22 mouse cellular contexts compared by ENCODE assay signal in the genomic region with DNA sequence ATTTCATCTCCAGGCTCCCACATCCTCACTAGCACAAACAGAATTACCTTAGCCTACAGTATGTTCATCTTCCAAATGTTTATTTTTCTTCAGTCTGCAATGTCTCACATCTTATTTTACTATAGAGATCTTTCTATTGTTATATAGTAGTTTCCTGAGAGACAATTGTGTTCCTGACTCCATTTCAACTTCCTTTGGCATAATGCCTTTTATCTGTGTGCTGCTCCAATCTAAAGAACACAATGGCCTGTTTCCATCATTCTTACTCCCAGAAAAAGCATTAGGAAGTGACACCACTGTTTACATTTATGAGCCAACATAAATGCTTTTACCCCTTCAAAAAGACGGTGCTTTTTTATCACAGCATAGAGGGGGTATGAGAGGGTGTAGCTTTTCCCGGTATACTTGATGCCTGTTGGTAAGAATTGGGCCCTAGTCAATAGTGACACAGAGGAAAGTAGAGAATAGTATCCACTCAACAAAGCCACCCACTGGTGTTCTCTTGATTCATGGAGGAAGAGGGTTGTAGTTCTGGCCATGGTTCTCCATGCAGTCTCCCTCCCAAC.
"Had no signal": no experiment of that assay in that cellular context is flagged by ENCODE, and none has a peak within 500 bp of the region (broad histone marks: within the 10 kb centered on the region; RNA-seq: fewer than 3 reads in every experiment).

No protein-coding gene starts in this region.

- H3K4me1 ChIP-seq: midbrain, embryonic 13.5 days had no signal

- DNase-seq: kidney, adult 18-20 months; kidney, adult 9 months; kidney, postnatal 25 days; layer of hippocampus, postnatal 36 days; liver, embryonic 13.5 days; lung, postnatal 10 days; retina, postnatal 1 day; right cerebral cortex, postnatal 25 days; spleen, adult 18-20 months; thymus, adult 2 months; thymus, postnatal 14 days; thymus, postnatal 4 days had no signal

- H3K9ac ChIP-seq: liver, embryonic 13.5 days; midbrain, embryonic 13.5 days; neural tube, embryonic 13.5 days had no signal

- H3K9me3 ChIP-seq: liver, embryonic 13.5 days; megakaryocyte, embryonic 14.5 days; midbrain, embryonic 10.5 days; midbrain, embryonic 13.5 days; neural tube, embryonic 13.5 days had no signal

- ATAC-seq: intestine, embryonic 16.5 days; midbrain, embryonic 13.5 days; midbrain, embryonic 16.5 days had no signal

- H3K4me2 ChIP-seq: liver, embryonic 13.5 days; midbrain, embryonic 13.5 days; neural tube, embryonic 13.5 days had no signal

- H3K36me3 ChIP-seq: liver, embryonic 13.5 days; midbrain, embryonic 10.5 days; midbrain, embryonic 13.5 days; neural tube, embryonic 13.5 days had no signal

- H3K27ac ChIP-seq: kidney, postnatal 0 days; left cerebral cortex, adult 2 months; liver, embryonic 13.5 days; midbrain, embryonic 10.5 days; midbrain, embryonic 13.5 days; neural tube, embryonic 13.5 days; stomach, postnatal 0 days had no signal

- H3K27me3 ChIP-seq: liver, embryonic 13.5 days; midbrain, embryonic 13.5 days had no signal

- H3K4me3 ChIP-seq: left cerebral cortex, adult 2 months; liver, embryonic 13.5 days; megakaryocyte, embryonic 14.5 days; midbrain, embryonic 10.5 days; midbrain, embryonic 13.5 days; myocyte; neural tube, embryonic 13.5 days had no signal
